Mouse (Mus musculus): ENCODE measurements around the gene C1ql1. TPM values are rescaled to one million over a fixed set of nuclear protein-coding genes. Genes with fewer than 3 reads are reported as not detected.

C1ql1 gene
- polyA plus RNA-seq, 1 experiment: 0.80 TPM

- H3K27ac ChIP-seq (ENCODE audit: control insufficient read depth, insufficient read depth, low read depth, low read length): no peak overlapping the region
Observed at GRCm38 (mm10) chr11:102901199-102901598, 45.3 kb downstream of the C1ql1 start.

DNA sequence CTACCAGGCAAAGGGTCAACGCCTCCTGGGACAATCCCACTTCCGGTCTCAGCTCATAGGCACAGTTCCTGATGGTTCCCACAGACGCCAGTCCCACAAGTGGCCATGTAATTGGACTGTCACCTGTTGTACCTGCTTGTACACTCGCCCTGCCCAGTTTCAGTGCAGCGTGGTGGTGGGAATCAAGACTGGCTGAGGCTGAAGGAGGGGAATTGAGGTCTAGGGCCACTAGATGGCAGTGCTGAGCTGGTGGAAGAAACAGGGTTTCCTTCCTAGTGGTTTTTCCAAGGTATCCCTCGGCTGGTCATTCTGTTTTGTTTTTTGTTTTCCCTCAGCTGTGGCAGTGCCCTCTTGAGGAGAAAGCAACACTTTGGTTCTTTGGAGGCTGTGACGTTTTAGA, 45.7 kb downstream of the C1ql1 start, which contains the start of gene Gfap:
Gene Gfap, minus strand, starts transcription at position 150 of the 400 bp plus-strand sequence.
- Histone ChIP-seq H3K27me3 (ENCODE audit: control insufficient read depth, insufficient read depth, low read length) (no peaks in the 10 kb centered on the region), H3K27ac (ENCODE audit: control insufficient read depth, insufficient read depth, low read depth, low read length) (no peak within 1 kb of the TSS), H3K36me3 (ENCODE audit: control insufficient read depth, insufficient read depth, low read length) (no peaks in the 10 kb centered on the region), H3K4me3 (ENCODE audit: control insufficient read depth, low read depth, low read length) (no peak within 1 kb of the TSS), H3K4me1 (ENCODE audit: control insufficient read depth, insufficient read depth, low read length) (0 out of 2 replicates have a peak, but pooled peaks cover 2% of the 10 kb centered on the region)
- TF ChIP-seq POLR2A (IDR thresholded peaks at IDR 0.05; ENCODE audit: control insufficient read depth, low read depth, low read length) (no peak), CTCF (IDR thresholded peaks at IDR 0.05; ENCODE audit: control insufficient read depth, insufficient read depth, insufficient replicate concordance, low read depth, low read length) (peak; percentile 84; the same call in 1 of the 2 replicates)

More at GRCm38 (mm10) chr11:102901199-102901598, 45.3 kb downstream of the C1ql1 start:
- H3K4me3 ChIP-seq (ENCODE audit: control insufficient read depth, low read depth, low read length): no peak overlapping the region
- TF ChIP-seq CTCF (IDR thresholded peaks at IDR 0.05; ENCODE audit: control insufficient read depth, insufficient read depth, insufficient replicate concordance, low read depth, low read length): no peak
- TF ChIP-seq POLR2A (IDR thresholded peaks at IDR 0.05; ENCODE audit: control insufficient read depth, low read depth, low read length): no peak
- H3K36me3 ChIP-seq (ENCODE audit: control insufficient read depth, insufficient read depth, low read length): no peaks in the 10 kb centered on the region
- no peaks in the 10 kb centered on the region for H3K27me3 ChIP-seq (ENCODE audit: control insufficient read depth, insufficient read depth, low read length)
- 0 out of 2 replicates have a peak, but pooled peaks cover 2% of the 10 kb centered on the region for H3K4me1 ChIP-seq (ENCODE audit: control insufficient read depth, insufficient read depth, low read length)

DNA sequence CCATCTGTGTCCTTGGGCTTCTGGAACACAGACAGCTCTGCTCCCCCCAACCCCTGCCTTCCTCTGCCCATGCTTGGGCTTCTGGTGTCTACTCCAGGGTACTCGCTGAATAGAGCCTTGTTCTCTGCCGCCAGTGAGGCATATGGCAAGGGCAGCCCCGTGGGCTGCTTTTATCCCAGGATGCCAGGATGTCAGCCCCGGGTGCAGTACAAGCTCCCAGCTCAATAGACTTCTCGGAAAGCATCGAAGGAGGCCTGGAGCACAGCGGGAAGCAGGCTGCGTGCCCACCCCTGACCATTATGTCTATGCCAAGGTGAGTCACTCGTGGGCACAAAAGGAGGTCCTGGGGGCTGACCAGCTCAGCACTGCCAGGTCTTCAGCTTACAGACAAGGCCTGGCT, 48.1 kb downstream of the C1ql1 start:
- Histone ChIP-seq H3K27ac (ENCODE audit: control insufficient read depth, insufficient read depth, low read depth, low read length) (no peak overlapping the region), H3K4me3 (ENCODE audit: control insufficient read depth, low read depth, low read length) (no peak overlapping the region), H3K36me3 (ENCODE audit: control insufficient read depth, insufficient read depth, low read length) (no peaks in the 10 kb centered on the region), H3K4me1 (ENCODE audit: control insufficient read depth, insufficient read depth, low read length) (peaks cover 7% of the 10 kb centered on the region), H3K27me3 (ENCODE audit: control insufficient read depth, insufficient read depth, low read length) (no peaks in the 10 kb centered on the region)
- no peak for TF ChIP-seq POLR2A (IDR thresholded peaks at IDR 0.05; ENCODE audit: control insufficient read depth, low read depth, low read length)
- TF ChIP-seq CTCF (IDR thresholded peaks at IDR 0.05; ENCODE audit: control insufficient read depth, insufficient read depth, insufficient replicate concordance, low read depth, low read length): no peak

DNA sequence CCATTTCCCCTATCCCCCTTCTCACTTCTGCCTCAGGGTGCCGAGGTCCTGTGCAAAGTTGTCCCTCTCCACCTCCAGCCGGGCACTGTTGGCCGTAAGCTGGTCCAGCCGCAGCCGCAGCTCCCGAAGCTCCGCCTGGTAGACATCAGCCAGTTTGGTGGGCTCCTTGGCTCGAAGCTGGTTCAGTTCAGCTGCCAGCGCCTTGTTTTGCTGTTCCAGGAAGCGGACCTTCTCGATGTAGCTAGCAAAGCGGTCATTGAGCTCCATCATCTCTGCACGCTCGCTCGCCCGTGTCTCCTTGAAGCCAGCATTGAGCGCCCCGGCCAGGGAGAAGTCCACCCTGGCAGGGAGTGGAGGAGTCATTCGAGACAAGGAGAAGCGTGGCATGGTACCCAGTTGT, 49.8 kb downstream of the C1ql1 start:
- Histone ChIP-seq H3K27ac (ENCODE audit: control insufficient read depth, insufficient read depth, low read depth, low read length) (no peak overlapping the region), H3K4me3 (ENCODE audit: control insufficient read depth, low read depth, low read length) (no peak overlapping the region), H3K4me1 (ENCODE audit: control insufficient read depth, insufficient read depth, low read length) (peaks cover 10% of the 10 kb centered on the region), H3K36me3 (ENCODE audit: control insufficient read depth, insufficient read depth, low read length) (no peaks in the 10 kb centered on the region), H3K27me3 (ENCODE audit: control insufficient read depth, insufficient read depth, low read length) (no peaks in the 10 kb centered on the region)
- no peak for TF ChIP-seq CTCF (IDR thresholded peaks at IDR 0.05; ENCODE audit: control insufficient read depth, insufficient read depth, insufficient replicate concordance, low read depth, low read length)
- TF ChIP-seq POLR2A (IDR thresholded peaks at IDR 0.05; ENCODE audit: control insufficient read depth, low read depth, low read length): no peak

DNA sequence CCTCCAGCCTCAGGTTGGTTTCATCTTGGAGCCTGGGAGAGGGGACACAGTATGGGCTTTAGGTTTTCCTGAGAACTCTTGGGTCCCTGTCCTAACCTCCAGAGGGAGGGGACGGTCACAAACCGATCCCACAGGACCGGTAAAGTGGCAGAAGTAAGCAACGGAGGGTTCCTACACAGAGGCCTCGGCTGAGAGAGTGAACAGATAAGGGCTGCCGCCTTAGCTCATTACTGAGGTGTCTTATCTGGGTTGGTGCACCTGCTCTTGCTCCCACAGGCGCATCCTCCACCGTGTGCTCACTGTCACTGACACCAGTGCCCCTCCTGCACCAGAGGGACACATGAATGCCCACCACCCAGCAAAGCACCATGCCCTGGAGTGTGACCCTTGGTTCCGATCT, 50.7 kb downstream of the C1ql1 start:
- no peaks in the 10 kb centered on the region for H3K27me3 ChIP-seq (ENCODE audit: control insufficient read depth, insufficient read depth, low read length)
- H3K27ac ChIP-seq (ENCODE audit: control insufficient read depth, insufficient read depth, low read depth, low read length): no peak overlapping the region
- peaks cover 10% of the 10 kb centered on the region for H3K4me1 ChIP-seq (ENCODE audit: control insufficient read depth, insufficient read depth, low read length)
- TF ChIP-seq POLR2A (IDR thresholded peaks at IDR 0.05; ENCODE audit: control insufficient read depth, low read depth, low read length) (no peak), CTCF (IDR thresholded peaks at IDR 0.05; ENCODE audit: control insufficient read depth, insufficient read depth, insufficient replicate concordance, low read depth, low read length) (no peak)
- H3K36me3 ChIP-seq (ENCODE audit: control insufficient read depth, insufficient read depth, low read length): no peaks in the 10 kb centered on the region
- no peak overlapping the region for H3K4me3 ChIP-seq (ENCODE audit: control insufficient read depth, low read depth, low read length)

- TF ChIP-seq CTCF (IDR thresholded peaks at IDR 0.05; ENCODE audit: control insufficient read depth, insufficient read depth, insufficient replicate concordance, low read depth, low read length) (no peak), POLR2A (IDR thresholded peaks at IDR 0.05; ENCODE audit: control insufficient read depth, low read depth, low read length) (no peak)
- Histone ChIP-seq H3K36me3 (ENCODE audit: control insufficient read depth, insufficient read depth, low read length) (no peaks in the 10 kb centered on the region), H3K4me3 (ENCODE audit: control insufficient read depth, low read depth, low read length) (no peak overlapping the region), H3K27ac (ENCODE audit: control insufficient read depth, insufficient read depth, low read depth, low read length) (no peak overlapping the region), H3K4me1 (ENCODE audit: control insufficient read depth, insufficient read depth, low read length) (peaks cover 10% of the 10 kb centered on the region), H3K27me3 (ENCODE audit: control insufficient read depth, insufficient read depth, low read length) (no peaks in the 10 kb centered on the region)
Observed at GRCm38 (mm10) chr11:102894716-102895115, 51.8 kb downstream of the C1ql1 start.

- Histone ChIP-seq H3K27me3 (ENCODE audit: control insufficient read depth, insufficient read depth, low read length) (no peaks in the 10 kb centered on the region), H3K36me3 (ENCODE audit: control insufficient read depth, insufficient read depth, low read length) (no peaks in the 10 kb centered on the region), H3K4me3 (ENCODE audit: control insufficient read depth, low read depth, low read length) (peak overlapping the region; percentile 70), H3K27ac (ENCODE audit: control insufficient read depth, insufficient read depth, low read depth, low read length) (no peak overlapping the region), H3K4me1 (ENCODE audit: control insufficient read depth, insufficient read depth, low read length) (peaks cover 10% of the 10 kb centered on the region)
- peak; percentile 32; the same call in 1 of the 2 replicates for TF ChIP-seq CTCF (IDR thresholded peaks at IDR 0.05; ENCODE audit: control insufficient read depth, insufficient read depth, insufficient replicate concordance, low read depth, low read length)
- TF ChIP-seq POLR2A (IDR thresholded peaks at IDR 0.05; ENCODE audit: control insufficient read depth, low read depth, low read length): peak; percentile 43; the same call in 1 of the 2 replicates
Observed at GRCm38 (mm10) chr11:102893015-102893651, 53.4 kb downstream of the C1ql1 start.
